Comparison of ENCODE assay signal across 16 mouse cellular contexts in the genomic region with DNA sequence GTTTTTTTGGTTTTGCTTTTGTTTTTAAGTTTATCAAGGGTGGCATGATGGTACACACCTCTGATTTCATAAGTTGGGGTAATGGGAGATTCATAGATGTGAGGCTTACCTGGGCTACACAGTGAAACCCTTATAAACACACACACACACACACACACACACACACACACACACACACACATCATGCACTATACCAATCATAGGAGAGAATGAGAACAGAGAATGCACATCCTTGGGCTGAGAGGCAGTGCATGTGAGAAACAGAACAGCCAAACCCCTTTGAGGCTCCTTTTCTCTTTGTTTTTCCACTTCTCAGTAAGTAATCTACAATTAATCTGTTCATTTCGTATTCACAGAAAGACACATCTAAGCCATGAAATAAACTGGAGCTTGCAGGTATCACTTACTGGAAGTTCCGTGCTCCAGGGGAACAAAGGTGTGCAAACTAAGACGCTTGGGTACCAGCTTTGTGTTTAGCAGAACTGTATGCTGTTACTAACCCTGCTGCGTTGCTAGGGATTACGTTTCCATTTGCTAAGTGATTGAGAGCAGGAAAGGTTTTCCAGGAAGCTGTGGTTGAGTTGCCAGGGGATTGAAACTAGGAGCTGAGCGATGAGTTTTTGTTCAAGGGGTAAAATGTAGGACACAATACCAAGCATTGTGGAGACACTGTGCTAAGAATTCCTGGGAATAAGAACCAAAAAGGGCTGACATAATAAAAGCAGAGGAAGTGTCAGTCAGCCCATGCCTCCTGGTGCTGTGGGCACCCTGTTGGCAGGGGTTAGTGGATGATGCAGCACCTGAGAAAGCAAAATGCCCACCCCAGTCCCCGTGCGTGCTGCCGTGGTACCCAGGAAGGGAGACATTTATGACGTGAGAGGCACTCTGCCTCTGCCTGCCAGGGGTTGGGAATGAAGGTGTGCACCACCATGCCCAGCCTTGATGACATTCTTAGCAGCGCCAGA. TPM values are rescaled to one million over a fixed set of nuclear protein-coding genes. Genes with fewer than 3 reads are reported as not detected.
DNase-seq lines count a peak whose midpoint lies in the region; ATAC-seq and TF ChIP-seq lines count a peak whose summit lies in the region.
"Had no signal": no experiment of that assay in that cellular context is flagged by ENCODE, and none has a peak within 500 bp of the region (broad histone marks: within the 10 kb centered on the region; RNA-seq: fewer than 3 reads in every experiment).

No protein-coding gene starts in this region.

- no peaks in the 10 kb centered on the region for H3K4me1 ChIP-seq in forebrain, embryonic 14.5 days (ENCODE audit: control insufficient read depth, insufficient read depth, low read length)
- peaks cover 7% of the 10 kb centered on the region for H3K4me1 ChIP-seq in forebrain, embryonic 10.5 days
- peaks cover 2% of the 10 kb centered on the region; the same call in 1 of the 2 replicates for H3K4me1 ChIP-seq in lung, embryonic 14.5 days (ENCODE audit: insufficient read depth)
- peaks cover 2% of the 10 kb centered on the region; the same call in 1 of the 2 replicates for H3K4me1 ChIP-seq in lung, adult 2 months (ENCODE audit: control insufficient read depth, insufficient read depth, low read length)
- H3K4me1 ChIP-seq in forebrain, embryonic 16.5 days (replicated peaks; ENCODE audit: control insufficient read depth, insufficient read depth, low read length) = no peaks in the 10 kb centered on the region
- 0 out of 2 replicates have a peak, but pooled peaks cover 3% of the 10 kb centered on the region for H3K4me1 ChIP-seq in midbrain, embryonic 14.5 days (ENCODE audit: control insufficient read depth, insufficient read depth, low read length)
- H3K4me1 ChIP-seq: limb, embryonic 12.5 days had no signal

- DNase-seq in forebrain, embryonic 14.5 days (ENCODE audit: low spot score) = peak; percentile 33
- DNase-seq in forebrain, embryonic 10.5 days (ENCODE audit: extremely low spot score, low spot score) = no peak
- DNase-seq in lung, embryonic 14.5 days = peak; percentile 13
- DNase-seq in lung, adult 2 months = no peak
- peak; percentile 55 for DNase-seq in midbrain, embryonic 14.5 days
- no peak for DNase-seq in spleen, adult 12 weeks (ENCODE audit: low spot score)
- DNase-seq in cerebellum, postnatal 14 days = no peak
- DNase-seq: B cell, adult 2 months; cerebellum, adult 11 months; gastrocnemius, adult 2 months; heart, postnatal 14 days; right cerebral cortex, postnatal 14 days had no signal

- no peaks in the 10 kb centered on the region for H3K36me3 ChIP-seq in forebrain, embryonic 14.5 days (ENCODE audit: control insufficient read depth, insufficient read depth, low read length)
- H3K36me3 ChIP-seq in forebrain, embryonic 10.5 days (replicated peaks) = no peaks in the 10 kb centered on the region
- H3K36me3 ChIP-seq in lung, embryonic 14.5 days (ENCODE audit: insufficient read depth) = no peaks in the 10 kb centered on the region
- H3K36me3 ChIP-seq in forebrain, embryonic 16.5 days (ENCODE audit: control insufficient read depth, insufficient read depth) = no peaks in the 10 kb centered on the region
- H3K36me3 ChIP-seq in midbrain, embryonic 14.5 days (ENCODE audit: control insufficient read depth, insufficient read depth, low read length) = no peaks in the 10 kb centered on the region
- H3K36me3 ChIP-seq: limb, embryonic 12.5 days had no signal

- H3K9ac ChIP-seq in forebrain, embryonic 14.5 days (ENCODE audit: low read length) = no peak overlapping the region
- no peak overlapping the region for H3K9ac ChIP-seq in lung, embryonic 14.5 days
- H3K9ac ChIP-seq in forebrain, embryonic 16.5 days (replicated peaks; ENCODE audit: low read depth, low read length) = no peak overlapping the region
- no peak overlapping the region for H3K9ac ChIP-seq in midbrain, embryonic 14.5 days (replicated peaks; ENCODE audit: low read length)
- H3K9ac ChIP-seq: limb, embryonic 12.5 days had no signal

- peak; percentile 46; the same call in 1 of the 2 replicates for ATAC-seq in forebrain, embryonic 14.5 days
- ATAC-seq in lung, embryonic 14.5 days (ENCODE audit: insufficient read depth) = peak; percentile 28; the same call in 1 of the 2 replicates
- peak; percentile 64; the same call in 1 of the 2 replicates for ATAC-seq in forebrain, embryonic 16.5 days
- no peak for ATAC-seq in midbrain, embryonic 14.5 days (ENCODE audit: low FRiP score, low TSS enrichment)
- ATAC-seq: intestine, embryonic 16.5 days had no signal

- WGBS in forebrain, embryonic 14.5 days = 54% methylated on average over 11 of the region's 11 CpGs
- 66% methylated on average over 11 of the region's 11 CpGs for WGBS in forebrain, embryonic 10.5 days
- 56% methylated on average over 11 of the region's 11 CpGs for WGBS in lung, embryonic 14.5 days
- WGBS in lung, adult 2 months = 58% methylated on average over 11 of the region's 11 CpGs
- WGBS in forebrain, embryonic 16.5 days = 52% methylated on average over 11 of the region's 11 CpGs
- 50% methylated on average over 11 of the region's 11 CpGs for WGBS in midbrain, embryonic 14.5 days

- no peaks in the 10 kb centered on the region for H3K9me3 ChIP-seq in forebrain, embryonic 14.5 days (replicated peaks; ENCODE audit: control insufficient read depth, low read length)
- H3K9me3 ChIP-seq in forebrain, embryonic 10.5 days = no peaks in the 10 kb centered on the region
- no peaks in the 10 kb centered on the region for H3K9me3 ChIP-seq in lung, embryonic 14.5 days (ENCODE audit: low read depth, low read length)
- no peaks in the 10 kb centered on the region for H3K9me3 ChIP-seq in forebrain, embryonic 16.5 days (ENCODE audit: control insufficient read depth, low read length)
- H3K9me3 ChIP-seq in midbrain, embryonic 14.5 days (ENCODE audit: control insufficient read depth, low read length) = no peaks in the 10 kb centered on the region
- H3K9me3 ChIP-seq: limb, embryonic 12.5 days had no signal

- TF ChIP-seq POLR2A in lung, adult 2 months (IDR thresholded peaks at IDR 0.05; ENCODE audit: borderline replicate concordance, extremely low read depth, low read depth, low read length) = no peak

- no peak for TF ChIP-seq CTCF in lung, embryonic 14.5 days (IDR thresholded peaks at IDR 0.05; ENCODE audit: low read depth)
- no peak for TF ChIP-seq CTCF in lung, adult 2 months (IDR thresholded peaks at IDR 0.05; ENCODE audit: insufficient read depth, low read length)

- H3K27ac ChIP-seq in forebrain, embryonic 14.5 days (ENCODE audit: low read depth, low read length) = no peak overlapping the region
- no peak overlapping the region for H3K27ac ChIP-seq in forebrain, embryonic 10.5 days
- no peak overlapping the region for H3K27ac ChIP-seq in lung, embryonic 14.5 days (ENCODE audit: low read depth)
- no peak overlapping the region for H3K27ac ChIP-seq in forebrain, embryonic 16.5 days (ENCODE audit: low read length)
- H3K27ac ChIP-seq in midbrain, embryonic 14.5 days (replicated peaks; ENCODE audit: low read depth, low read length) = no peak overlapping the region
- H3K27ac ChIP-seq: gastrocnemius, adult 2 months; limb, embryonic 12.5 days had no signal

- no peak overlapping the region for H3K4me3 ChIP-seq in forebrain, embryonic 14.5 days (ENCODE audit: low read depth, low read length)
- H3K4me3 ChIP-seq in forebrain, embryonic 10.5 days = no peak overlapping the region
- H3K4me3 ChIP-seq in lung, embryonic 14.5 days (ENCODE audit: low read depth, low read length) = no peak overlapping the region
- no peak overlapping the region for H3K4me3 ChIP-seq in lung, adult 2 months (replicated peaks; ENCODE audit: extremely low read depth, low read depth, low read length)
- no peak overlapping the region for H3K4me3 ChIP-seq in forebrain, embryonic 16.5 days (replicated peaks; ENCODE audit: low read length)
- H3K4me3 ChIP-seq in midbrain, embryonic 14.5 days (replicated peaks; ENCODE audit: low read depth, low read length) = no peak overlapping the region
- H3K4me3 ChIP-seq: erythroblast, embryonic 14.5 days; gastrocnemius, adult 2 months; limb, embryonic 12.5 days had no signal

- no peak overlapping the region for H3K4me2 ChIP-seq in forebrain, embryonic 14.5 days (ENCODE audit: low read length)
- no peak overlapping the region for H3K4me2 ChIP-seq in lung, embryonic 14.5 days
- H3K4me2 ChIP-seq in forebrain, embryonic 16.5 days (ENCODE audit: low read length) = no peak overlapping the region
- no peak overlapping the region for H3K4me2 ChIP-seq in midbrain, embryonic 14.5 days (ENCODE audit: low read length)
- H3K4me2 ChIP-seq: limb, embryonic 12.5 days had no signal

- no peaks in the 10 kb centered on the region for H3K27me3 ChIP-seq in forebrain, embryonic 14.5 days (replicated peaks; ENCODE audit: control insufficient read depth, insufficient read depth, low read length)
- no peaks in the 10 kb centered on the region for H3K27me3 ChIP-seq in forebrain, embryonic 10.5 days (ENCODE audit: poor library complexity, severe bottlenecking)
- no peaks in the 10 kb centered on the region for H3K27me3 ChIP-seq in lung, embryonic 14.5 days (ENCODE audit: insufficient read depth, low read length)
- no peaks in the 10 kb centered on the region for H3K27me3 ChIP-seq in forebrain, embryonic 16.5 days (replicated peaks; ENCODE audit: control insufficient read depth, insufficient read depth, low read length)
- no peaks in the 10 kb centered on the region for H3K27me3 ChIP-seq in midbrain, embryonic 14.5 days (ENCODE audit: control insufficient read depth, insufficient read depth, low read length)
- H3K27me3 ChIP-seq: limb, embryonic 12.5 days had no signal

RNA-seq across cellular contexts. Expression of gene Car8, which starts 53.0 kb away (rescaled TPM):
- polyA plus RNA-seq in forebrain, embryonic 14.5 days (2014; fragmentation: Nextera tagmentation; extraction: Ambion mirVana) = 2.8 and 4.1 TPM in 2 replicates
- polyA plus RNA-seq in forebrain, embryonic 10.5 days (2016; fragmentation: Nextera tagmentation; extraction: Ambion mirVana) = 2.8 and 2.9 TPM in 2 replicates
- 7.4 and 7.7 TPM in 2 replicates for polyA plus RNA-seq in lung, embryonic 14.5 days (2014; fragmentation: Nextera tagmentation; extraction: Ambion mirVana)
- polyA plus RNA-seq in lung, adult 2 months (2012; rRNA removed) = 11.1 and 15.1 TPM in 2 replicates
- polyA plus RNA-seq in forebrain, embryonic 16.5 days (2015; fragmentation: Nextera tagmentation; extraction: Ambion mirVana) = 3.9 and 4.2 TPM in 2 replicates
- 8.6 and 18.6 TPM in 2 replicates for polyA plus RNA-seq in midbrain, embryonic 14.5 days (2014; fragmentation: Nextera tagmentation; extraction: Ambion mirVana)
- polyA plus RNA-seq: erythroblast, embryonic 14.5 days had no signal

Comparison
In these comparisons a context has a peak if more than half of its experiments do, and no peak if none do; other contexts are left out.
1. DNase-seq: peak in forebrain, embryonic 14.5 days (single experiment), lung, embryonic 14.5 days (single experiment) and midbrain, embryonic 14.5 days (single experiment); none in forebrain, embryonic 10.5 days (single experiment), lung, adult 2 months (single experiment), spleen, adult 12 weeks (single experiment) and cerebellum, postnatal 14 days (0 of 2).